In the genomic region with DNA sequence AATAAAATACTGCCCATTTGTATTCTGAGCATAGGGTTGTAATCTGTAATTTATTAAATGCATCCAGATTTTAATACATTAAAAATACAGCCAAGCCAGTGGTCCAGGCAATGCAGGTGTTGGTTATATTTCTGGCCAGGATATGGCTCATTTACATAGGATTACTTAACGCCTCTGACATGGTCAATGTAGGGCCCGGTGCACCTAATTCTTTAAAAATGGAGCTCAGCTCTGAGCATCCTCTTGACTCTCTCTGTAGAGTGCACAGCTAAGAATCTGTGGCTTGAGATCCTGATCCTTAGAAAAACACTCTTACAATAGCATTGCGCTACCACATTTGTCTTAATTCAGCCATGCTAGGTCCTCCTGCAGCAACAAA, we compare ENCODE assay signal across 25 mouse cellular contexts. TPM values are rescaled to one million over a fixed set of nuclear protein-coding genes. Genes with fewer than 3 reads are reported as not detected.
A peak's percentile ranks its signal among the peaks of the same experiment; 100 is the strongest.
DNase-seq lines count a peak whose midpoint lies in the region; ATAC-seq lines count a peak whose summit lies in the region.
"Had no signal": no experiment of that assay in that cellular context is flagged by ENCODE, and none has a peak within 500 bp of the region (broad histone marks: within the 10 kb centered on the region; RNA-seq: fewer than 3 reads in every experiment).

No protein-coding gene starts in this region.

- no peak overlapping the region for H3K27ac ChIP-seq in forebrain, embryonic 11.5 days (ENCODE audit: low read depth, low read length)
- no peak overlapping the region for H3K27ac ChIP-seq in forebrain, embryonic 10.5 days
- no peak overlapping the region for H3K27ac ChIP-seq in kidney, embryonic 15.5 days
- no peak overlapping the region for H3K27ac ChIP-seq in neural tube, embryonic 11.5 days (ENCODE audit: low read depth, low read length)
- no peak overlapping the region for H3K27ac ChIP-seq in neural tube, embryonic 15.5 days (replicated peaks)
- 0 out of 2 replicates have a peak overlapping the region, but pooled peaks have one; percentile 35 for H3K27ac ChIP-seq in limb, embryonic 12.5 days
- H3K27ac ChIP-seq: embryonic facial prominence, embryonic 13.5 days; hindbrain, embryonic 10.5 days; layer of hippocampus, adult 2 months; liver, embryonic 15.5 days had no signal

- H3K4me3 ChIP-seq in forebrain, embryonic 11.5 days (ENCODE audit: low read depth, low read length): no peak overlapping the region
- H3K4me3 ChIP-seq in forebrain, embryonic 10.5 days: no peak overlapping the region
- no peak overlapping the region for H3K4me3 ChIP-seq in kidney, embryonic 15.5 days (replicated peaks)
- no peak overlapping the region for H3K4me3 ChIP-seq in neural tube, embryonic 11.5 days (ENCODE audit: low read depth, low read length)
- H3K4me3 ChIP-seq in neural tube, embryonic 15.5 days (replicated peaks): no peak overlapping the region
- H3K4me3 ChIP-seq in limb, embryonic 12.5 days (replicated peaks): no peak overlapping the region
- H3K4me3 ChIP-seq: embryonic facial prominence, embryonic 13.5 days; hindbrain, embryonic 10.5 days; layer of hippocampus, adult 2 months; liver, embryonic 15.5 days had no signal

- WGBS in forebrain, embryonic 11.5 days: 53% methylated on average over 3 of the region's 3 CpGs
- WGBS in forebrain, embryonic 10.5 days: 63% methylated on average over 3 of the region's 3 CpGs
- WGBS in kidney, embryonic 15.5 days: 50% methylated on average over 3 of the region's 3 CpGs
- 81% methylated on average over 3 of the region's 3 CpGs for WGBS in neural tube, embryonic 11.5 days
- 71% methylated on average over 3 of the region's 3 CpGs for WGBS in neural tube, embryonic 15.5 days
- WGBS in limb, embryonic 12.5 days: 57% methylated on average over 3 of the region's 3 CpGs

- peak; percentile 65 for ATAC-seq in forebrain, embryonic 11.5 days (replicated peaks; ENCODE audit: low FRiP score)
- peak; percentile 67 for ATAC-seq in kidney, embryonic 15.5 days (replicated peaks; ENCODE audit: low FRiP score)
- 0 out of 2 replicates have a peak, but pooled peaks have one; percentile 7 for ATAC-seq in neural tube, embryonic 11.5 days (ENCODE audit: insufficient read depth, low FRiP score, low TSS enrichment)
- no peak for ATAC-seq in neural tube, embryonic 15.5 days (ENCODE audit: low FRiP score)
- no peak for ATAC-seq in limb, embryonic 12.5 days (ENCODE audit: insufficient number of reproducible peaks, insufficient read depth, low FRiP score, low TSS enrichment, low read depth)

- DNase-seq in forebrain, embryonic 11.5 days (ENCODE audit: low spot score): no peak
- DNase-seq in forebrain, embryonic 10.5 days (ENCODE audit: extremely low spot score, low spot score): no peak
- DNase-seq in kidney, postnatal 25 days: no peak
- DNase-seq in neural tube, embryonic 11.5 days (ENCODE audit: low spot score): no peak
- no peak for DNase-seq in thymus, adult 18-20 months
- DNase-seq: adrenal gland, adult 8-10 months; cerebellum, adult 18-20 months; cerebellum, postnatal 10 days; gastrocnemius, postnatal 10 days; heart, postnatal 14 days; kidney, adult 18-20 months; liver; lung, embryonic 14.5 days; lung, postnatal 14 days; right cerebral cortex, adult 18-20 months; spleen, adult 18-20 months; thymus, postnatal 25 days had no signal

- no peak overlapping the region for H3K9ac ChIP-seq in forebrain, embryonic 11.5 days (ENCODE audit: low read length)
- H3K9ac ChIP-seq in kidney, embryonic 15.5 days: no peak overlapping the region
- H3K9ac ChIP-seq in neural tube, embryonic 11.5 days (ENCODE audit: low read length): no peak overlapping the region
- H3K9ac ChIP-seq in neural tube, embryonic 15.5 days (replicated peaks): no peak overlapping the region
- no peak overlapping the region for H3K9ac ChIP-seq in limb, embryonic 12.5 days (replicated peaks)
- H3K9ac ChIP-seq: embryonic facial prominence, embryonic 13.5 days; liver, embryonic 15.5 days; lung, embryonic 14.5 days had no signal

- no peaks in the 10 kb centered on the region for H3K27me3 ChIP-seq in forebrain, embryonic 11.5 days (ENCODE audit: control insufficient read depth, insufficient read depth, low read length)
- H3K27me3 ChIP-seq in forebrain, embryonic 10.5 days (ENCODE audit: poor library complexity, severe bottlenecking): peaks cover 4% of the 10 kb centered on the region; the same call in 1 of the 2 replicates
- H3K27me3 ChIP-seq in kidney, embryonic 15.5 days: no peaks in the 10 kb centered on the region; the same call in 1 of the 2 replicates
- no peaks in the 10 kb centered on the region for H3K27me3 ChIP-seq in neural tube, embryonic 11.5 days (ENCODE audit: control insufficient read depth, insufficient read depth, low read length)
- H3K27me3 ChIP-seq in neural tube, embryonic 15.5 days (replicated peaks): no peaks in the 10 kb centered on the region
- H3K27me3 ChIP-seq in limb, embryonic 12.5 days: no peaks in the 10 kb centered on the region
- H3K27me3 ChIP-seq: CH12.LX; embryonic facial prominence, embryonic 13.5 days; liver, embryonic 15.5 days had no signal

- no peak overlapping the region for H3K4me2 ChIP-seq in forebrain, embryonic 11.5 days (ENCODE audit: low read depth, low read length, severe bottlenecking)
- H3K4me2 ChIP-seq in kidney, embryonic 15.5 days: no peak overlapping the region
- no peak overlapping the region for H3K4me2 ChIP-seq in neural tube, embryonic 11.5 days (ENCODE audit: low read depth)
- H3K4me2 ChIP-seq in neural tube, embryonic 15.5 days: no peak overlapping the region
- H3K4me2 ChIP-seq in limb, embryonic 12.5 days: no peak overlapping the region
- H3K4me2 ChIP-seq: embryonic facial prominence, embryonic 13.5 days; liver, embryonic 15.5 days; lung, embryonic 14.5 days had no signal

- no peaks in the 10 kb centered on the region for H3K9me3 ChIP-seq in forebrain, embryonic 11.5 days (ENCODE audit: control insufficient read depth, low read length)
- no peaks in the 10 kb centered on the region for H3K9me3 ChIP-seq in forebrain, embryonic 10.5 days
- H3K9me3 ChIP-seq in kidney, embryonic 15.5 days (replicated peaks): no peaks in the 10 kb centered on the region
- H3K9me3 ChIP-seq in neural tube, embryonic 11.5 days (ENCODE audit: control insufficient read depth, low read length): no peaks in the 10 kb centered on the region
- H3K9me3 ChIP-seq in neural tube, embryonic 15.5 days (replicated peaks): no peaks in the 10 kb centered on the region
- no peaks in the 10 kb centered on the region for H3K9me3 ChIP-seq in limb, embryonic 12.5 days
- H3K9me3 ChIP-seq: embryonic facial prominence, embryonic 13.5 days; hindbrain, embryonic 10.5 days; liver, embryonic 15.5 days had no signal

- H3K4me1 ChIP-seq in forebrain, embryonic 11.5 days (replicated peaks; ENCODE audit: control insufficient read depth, insufficient read depth, low read length): peaks cover 5% of the 10 kb centered on the region
- H3K4me1 ChIP-seq in forebrain, embryonic 10.5 days: peaks cover 29% of the 10 kb centered on the region
- H3K4me1 ChIP-seq in kidney, embryonic 15.5 days: peaks cover 11% of the 10 kb centered on the region
- no peaks in the 10 kb centered on the region for H3K4me1 ChIP-seq in neural tube, embryonic 11.5 days (ENCODE audit: control insufficient read depth, insufficient read depth, low read length)
- H3K4me1 ChIP-seq in neural tube, embryonic 15.5 days: peaks cover 10% of the 10 kb centered on the region
- H3K4me1 ChIP-seq in limb, embryonic 12.5 days (replicated peaks): peaks cover 8% of the 10 kb centered on the region
- H3K4me1 ChIP-seq: embryonic facial prominence, embryonic 13.5 days; hindbrain, embryonic 10.5 days; liver, embryonic 15.5 days had no signal

- H3K36me3 ChIP-seq in forebrain, embryonic 11.5 days (ENCODE audit: control insufficient read depth, insufficient read depth, low read length): no peaks in the 10 kb centered on the region; the same call in 1 of the 2 replicates
- H3K36me3 ChIP-seq in forebrain, embryonic 10.5 days (replicated peaks): peaks cover 66% of the 10 kb centered on the region
- H3K36me3 ChIP-seq in kidney, embryonic 15.5 days: peaks cover 58% of the 10 kb centered on the region
- H3K36me3 ChIP-seq in neural tube, embryonic 11.5 days (ENCODE audit: control insufficient read depth, insufficient read depth, low read length): no peaks in the 10 kb centered on the region
- H3K36me3 ChIP-seq in neural tube, embryonic 15.5 days: peaks cover 35% of the 10 kb centered on the region
- peaks cover 56% of the 10 kb centered on the region for H3K36me3 ChIP-seq in limb, embryonic 12.5 days
- H3K36me3 ChIP-seq: liver, embryonic 15.5 days had no signal

RNA-seq across cellular contexts. Expression of a gene that starts 29.9 kb away (rescaled TPM):
- polyA plus RNA-seq in forebrain, embryonic 11.5 days (2014; fragmentation: Nextera tagmentation; extraction: Ambion mirVana): 5.9 and 6.5 TPM in 2 replicates
- 5.9 and 7.4 TPM in 2 replicates for polyA plus RNA-seq in forebrain, embryonic 10.5 days (2016; fragmentation: Nextera tagmentation; extraction: Ambion mirVana)
- polyA plus RNA-seq in kidney, embryonic 15.5 days (2015; fragmentation: Nextera tagmentation; extraction: Ambion mirVana): 17.0 and 17.3 TPM in 2 replicates
- 5.3 and 5.6 TPM in 2 replicates for polyA plus RNA-seq in neural tube, embryonic 11.5 days (2014; fragmentation: Nextera tagmentation; extraction: Ambion mirVana)
- polyA plus RNA-seq in neural tube, embryonic 15.5 days (2015; fragmentation: Nextera tagmentation; extraction: Ambion mirVana): 9.6 and 13.0 TPM in 2 replicates
- polyA plus RNA-seq in limb, embryonic 12.5 days (2016; fragmentation: Nextera tagmentation; extraction: Ambion mirVana): 8.7 and 9.8 TPM in 2 replicates

RNA-seq across cellular contexts. Expression of a gene that starts 40.4 kb away (rescaled TPM):
- polyA plus RNA-seq in forebrain, embryonic 11.5 days (2014; fragmentation: Nextera tagmentation; extraction: Ambion mirVana): 31.8 and 37.2 TPM in 2 replicates
- polyA plus RNA-seq in forebrain, embryonic 10.5 days (2016; fragmentation: Nextera tagmentation; extraction: Ambion mirVana): 23.5 and 26.3 TPM in 2 replicates
- polyA plus RNA-seq in kidney, embryonic 15.5 days (2015; fragmentation: Nextera tagmentation; extraction: Ambion mirVana): 37.2 and 37.9 TPM in 2 replicates
- 50.3 and 53.1 TPM in 2 replicates for polyA plus RNA-seq in neural tube, embryonic 11.5 days (2014; fragmentation: Nextera tagmentation; extraction: Ambion mirVana)
- 49.0 and 57.2 TPM in 2 replicates for polyA plus RNA-seq in neural tube, embryonic 15.5 days (2015; fragmentation: Nextera tagmentation; extraction: Ambion mirVana)
- polyA plus RNA-seq in limb, embryonic 12.5 days (2016; fragmentation: Nextera tagmentation; extraction: Ambion mirVana): 30.4 and 31.4 TPM in 2 replicates

Comparison
In these comparisons a context has a peak if more than half of its experiments do, and no peak if none do; other contexts are left out.
1. ATAC-seq: peak in forebrain, embryonic 11.5 days (single experiment), kidney, embryonic 15.5 days (single experiment) and neural tube, embryonic 11.5 days (single experiment); none in neural tube, embryonic 15.5 days (single experiment) and limb, embryonic 12.5 days (single experiment).